ENCODE assay signal across 8 mouse cellular contexts in the genomic region with DNA sequence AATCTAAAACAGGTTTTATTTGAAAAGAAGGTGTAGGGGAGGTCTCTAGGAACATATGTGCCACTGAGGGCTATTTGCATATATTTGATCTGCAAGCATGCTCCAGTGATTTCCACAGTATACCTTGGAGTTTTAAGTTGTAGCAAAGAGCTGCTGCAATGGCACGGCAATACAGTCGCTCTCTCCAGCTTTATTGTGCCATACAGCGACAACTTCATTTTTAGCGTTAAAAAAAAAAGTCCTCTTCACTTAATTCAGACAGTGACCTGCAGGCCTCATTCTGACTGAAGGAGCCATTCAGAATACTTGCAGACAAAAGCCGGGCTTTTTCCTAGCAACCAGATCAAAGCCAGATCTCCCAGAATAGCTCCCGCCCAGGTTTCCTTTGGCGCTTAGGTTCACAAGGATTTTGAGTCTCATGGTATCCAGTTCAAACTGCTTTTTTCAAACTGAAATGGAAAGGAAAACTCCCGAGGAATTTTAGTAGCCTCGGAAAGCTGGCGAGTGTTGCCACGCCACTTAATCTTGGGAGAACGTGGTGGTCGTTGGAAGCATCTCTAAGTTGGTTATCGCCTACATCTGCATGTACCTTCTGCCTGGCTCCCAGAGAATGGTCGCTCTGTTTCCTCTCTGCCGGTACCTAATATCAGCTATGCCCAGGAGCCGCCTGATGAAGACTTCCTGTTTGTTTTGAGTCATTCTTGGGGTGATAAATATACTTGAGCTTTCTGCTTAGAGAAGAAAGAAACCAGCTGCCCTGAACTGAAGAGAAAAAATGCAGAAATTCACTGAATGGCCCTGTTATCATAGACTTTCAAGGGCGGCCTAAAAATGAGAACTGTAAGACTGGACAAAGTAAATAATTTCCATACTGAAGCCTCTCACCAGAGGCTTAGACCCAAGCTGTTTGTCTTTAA.
DNase-seq lines count a peak whose midpoint lies in the region; ATAC-seq lines count a peak whose summit lies in the region.

No protein-coding gene starts in this region.

- H3K27me3 ChIP-seq in heart, embryonic 12.5 days (replicated peaks): no peaks in the 10 kb centered on the region

- peaks cover 19% of the 10 kb centered on the region for H3K4me1 ChIP-seq in heart, embryonic 12.5 days (replicated peaks)

- ATAC-seq in heart, embryonic 12.5 days (ENCODE audit: insufficient number of reproducible peaks, low FRiP score): peak; percentile 66; the same call in 1 of the 2 replicates
- peak; percentile 65 for ATAC-seq in megakaryocyte-erythroid progenitor cell, adult 5-6 weeks (replicated peaks; ENCODE audit: low FRiP score, low TSS enrichment, poor library complexity, severe bottlenecking)

- no peaks in the 10 kb centered on the region for H3K36me3 ChIP-seq in heart, embryonic 12.5 days

- H3K27ac ChIP-seq in heart, embryonic 12.5 days (ENCODE audit: poor library complexity, severe bottlenecking): peak overlapping the region; percentile 87

- H3K9ac ChIP-seq in heart, embryonic 12.5 days: 0 out of 2 replicates have a peak overlapping the region, but pooled peaks have one; percentile 10

- peak; percentile 66 for DNase-seq in A20 (ENCODE audit: low read depth, low spot score)
- DNase-seq in c-Kit-positive CD71-positive TER-119-positive erythroid progenitor cells, embryonic 14.5 days (ENCODE audit: low spot score): peak; percentile 50
- DNase-seq in kidney, postnatal 4 days: peak; percentile 42 to 54
- no peak for DNase-seq in thymus, postnatal 36 days
- no peak for DNase-seq in urinary bladder, postnatal 36 days (ENCODE audit: low spot score in 2 of 2)
- DNase-seq in left cerebral cortex, adult 18-20 months (ENCODE audit: low spot score in 2 of 2): no peak

- H3K4me3 ChIP-seq in heart, embryonic 12.5 days: peak overlapping the region; percentile 31

- H3K9me3 ChIP-seq in heart, embryonic 12.5 days (replicated peaks): no peaks in the 10 kb centered on the region

- peak overlapping the region; percentile 64 for H3K4me2 ChIP-seq in heart, embryonic 12.5 days

- WGBS in heart, embryonic 12.5 days: 10% methylated on average over 18 of the region's 18 CpGs

Comparison
In these comparisons a context has a peak if more than half of its experiments do, and no peak if none do; other contexts are left out.
1. DNase-seq: peak in A20 (single experiment), c-Kit-positive CD71-positive TER-119-positive erythroid progenitor cells, embryonic 14.5 days (single experiment) and kidney, postnatal 4 days (2 of 2); none in thymus, postnatal 36 days (0 of 2), urinary bladder, postnatal 36 days (0 of 2) and left cerebral cortex, adult 18-20 months (0 of 2).